Mouse (Mus musculus) cerebellum, postnatal 25 days (tissue): ENCODE data around the gene Shc1.

Experiments used
- DNase-seq, 2 experiments: peaks; one replicate each; pipeline ENCODE4 v3.0.0; 2021; ENCODE audit warnings: mixed read lengths in 2 of 2

Shc1 gene

GRCm38 (mm10) chr3:89451916-89452315 is 33.7 kb downstream of the Shc1 start:
- DNase-seq = no peak

- DNase-seq = no peak
Measured at GRCm38 (mm10) chr3:89454401-89455177, 36.3 kb downstream of the Shc1 start, which contains the start of gene Pmvk. Gene Pmvk (plus strand): TSS chr3:89454541.

- no peak for DNase-seq
Measured at GRCm38 (mm10) chr3:89455786-89456285, 37.6 kb downstream of the Shc1 start.

- DNase-seq = peak; percentile 67 to 84
Measured at GRCm38 (mm10) chr3:89456726-89457665, 38.8 kb downstream of the Shc1 start.

- DNase-seq = peak in 1 of 2 experiments; percentile 31
Measured at GRCm38 (mm10) chr3:89458372-89458964, 40.2 kb downstream of the Shc1 start.

GRCm38 (mm10) chr3:89458965-89459807 is 40.9 kb downstream of the Shc1 start:
- peak; percentile 91 to 97 for DNase-seq

- DNase-seq = no peak
Measured at GRCm38 (mm10) chr3:89468268-89468667, 50.0 kb downstream of the Shc1 start.

- DNase-seq = no peak
Measured at GRCm38 (mm10) chr3:89472280-89472679, 54.0 kb downstream of the Shc1 start.

- DNase-seq = no peak
Measured at GRCm38 (mm10) chr3:89473838-89474237, 55.6 kb downstream of the Shc1 start.

GRCm38 (mm10) chr3:89479055-89479454 is 60.8 kb downstream of the Shc1 start:
- no peak for DNase-seq
